Mouse (Mus musculus): ENCODE measurements around the gene Zfp445. TPM values are rescaled to one million over a fixed set of nuclear protein-coding genes. Genes with fewer than 3 reads are reported as not detected.

Zfp445 gene
- total and polyA plus RNA-seq, 3 experiments: 25.4 to 61.5 (median 45.5) TPM

DNA sequence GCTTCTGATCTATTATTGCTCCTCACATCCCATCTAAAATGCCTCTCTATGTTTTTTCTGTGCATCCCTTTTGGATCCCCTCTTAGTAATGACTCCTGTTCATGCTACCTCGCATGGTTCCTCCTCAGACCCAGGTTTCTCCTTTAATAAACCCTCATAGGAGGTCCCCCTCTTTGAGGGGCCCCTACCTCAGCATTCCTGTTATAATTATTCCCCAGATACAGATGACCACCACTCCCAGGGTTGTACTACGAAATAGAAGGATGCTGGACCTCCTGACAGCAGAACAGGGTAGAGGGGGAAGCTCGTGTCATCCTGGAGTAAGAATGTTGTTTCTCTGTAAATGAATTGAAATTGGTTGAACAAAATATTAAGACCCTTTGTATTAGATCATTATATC, 19.6 kb upstream of the Zfp445 start, which contains the start of gene Zkscan7:
Zkscan7 (plus strand) TSS at position 301 of the 400 bp plus-strand sequence.
- H3K4me1 ChIP-seq (ENCODE audit: control insufficient read depth in 1 of 2, insufficient read depth in 2 of 2, low read length in 2 of 2): peaks cover 0 to 6% of the 10 kb centered on the region in 2 experiments; a peak in 2 of 4 replicates
- no peak within 1 kb of the TSS for H3K9ac ChIP-seq (ENCODE audit: control insufficient read depth, low read depth, low read length, poor library complexity, severe bottlenecking)
- peaks cover 6% of the 10 kb centered on the region in 2 experiments; a peak in 3 of 4 replicates for H3K27me3 ChIP-seq (ENCODE audit: control insufficient read depth in 1 of 2, insufficient read depth in 2 of 2, low read length in 2 of 2)
- TF ChIP-seq CHD1 (IDR thresholded peaks at IDR 0.05; ENCODE audit: low read depth, low read length): no peak
- TF ChIP-seq MAFK (IDR thresholded peaks at IDR 0.05; ENCODE audit: borderline replicate concordance, low read depth, low read length): no peak
- TF ChIP-seq ZNF384 (IDR thresholded peaks at IDR 0.05; ENCODE audit: low read depth, low read length): no peak
- no peak for TF ChIP-seq ZC3H11A (IDR thresholded peaks at IDR 0.05; ENCODE audit: low read depth, low read length)
- no peak for TF ChIP-seq CHD2 (IDR thresholded peaks at IDR 0.05; ENCODE audit: low read length)
- no peak for TF ChIP-seq MXI1 (IDR thresholded peaks at IDR 0.05; ENCODE audit: low read depth, low read length)
- no peaks in the 10 kb centered on the region for H3K9me3 ChIP-seq (replicated peaks; ENCODE audit: insufficient read depth, low read length)
- H3K36me3 ChIP-seq (ENCODE audit: control insufficient read depth in 1 of 2, insufficient read depth in 2 of 2, low read length in 2 of 2): no peaks in the 10 kb centered on the region; a peak in 1 of 4 replicates
- no peak within 1 kb of the TSS for H3K27ac ChIP-seq (ENCODE audit: control insufficient read depth, low read depth, low read length)
- DNase-seq (ENCODE audit: low read depth, low spot score): no peak
- peak within 1 kb of the TSS; percentile 81 to 88; a peak in 3 of 4 replicates for H3K4me3 ChIP-seq (ENCODE audit: control insufficient read depth in 1 of 2, insufficient read depth in 1 of 2, low read depth in 2 of 2, low read length in 2 of 2)
- H3K79me2 ChIP-seq (ENCODE audit: control insufficient read depth, insufficient read depth, low read length, poor library complexity): peaks cover 3% of the 10 kb centered on the region; the same call in 1 of the 2 replicates

DNA sequence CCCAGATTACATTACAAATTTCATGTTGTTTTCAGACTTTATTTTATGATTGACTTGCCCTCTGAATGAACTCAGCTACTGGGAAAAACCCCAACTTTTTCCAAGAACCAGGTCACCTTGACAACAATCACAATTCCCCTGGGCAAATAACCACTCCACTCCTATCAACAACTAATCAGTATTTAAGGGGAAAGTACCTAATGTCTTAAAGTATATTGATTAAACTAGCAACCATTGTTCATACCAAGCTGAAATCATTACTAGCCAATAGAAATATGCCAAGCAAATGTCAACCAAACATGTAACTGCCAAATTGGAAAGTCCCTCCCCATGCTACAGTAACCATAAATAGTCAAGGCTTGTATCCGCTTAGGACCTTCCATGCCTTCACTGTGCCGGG, 9.3 kb upstream of the Zfp445 start:
- H3K4me1 ChIP-seq (ENCODE audit: control insufficient read depth in 1 of 2, insufficient read depth in 2 of 2, low read length in 2 of 2): no peaks in the 10 kb centered on the region
- H3K9ac ChIP-seq (ENCODE audit: control insufficient read depth, low read depth, low read length, poor library complexity, severe bottlenecking): no peak overlapping the region
- no peak for DNase-seq (ENCODE audit: low read depth, low spot score)
- H3K27me3 ChIP-seq (ENCODE audit: control insufficient read depth in 1 of 2, insufficient read depth in 2 of 2, low read length in 2 of 2): no peaks in the 10 kb centered on the region
- H3K79me2 ChIP-seq (ENCODE audit: control insufficient read depth, insufficient read depth, low read length, poor library complexity): no peaks in the 10 kb centered on the region
- no peak overlapping the region for H3K4me3 ChIP-seq (ENCODE audit: control insufficient read depth in 1 of 2, insufficient read depth in 1 of 2, low read depth in 2 of 2, low read length in 2 of 2)
- no peak overlapping the region for H3K27ac ChIP-seq (ENCODE audit: control insufficient read depth, low read depth, low read length)
- no peaks in the 10 kb centered on the region for H3K36me3 ChIP-seq (ENCODE audit: control insufficient read depth in 1 of 2, insufficient read depth in 2 of 2, low read length in 2 of 2)
- no peaks in the 10 kb centered on the region for H3K9me3 ChIP-seq (replicated peaks; ENCODE audit: insufficient read depth, low read length)
- TF ChIP-seq NELFE (IDR thresholded peaks at IDR 0.05; ENCODE audit: low read depth, low read length) (no peak), E2F4 (IDR thresholded peaks at IDR 0.05; ENCODE audit: borderline replicate concordance, low read depth, low read length) (no peak), TCF12 (IDR thresholded peaks at IDR 0.05; ENCODE audit: low read depth, low read length) (no peak), ZKSCAN1 (IDR thresholded peaks at IDR 0.05; ENCODE audit: low read depth, low read length) (no peak), HCFC1 (IDR thresholded peaks at IDR 0.05; ENCODE audit: low read depth, low read length) (no peak), MAX (IDR thresholded peaks at IDR 0.05; ENCODE audit: low read length) (no peak), ZNF384 (IDR thresholded peaks at IDR 0.05; ENCODE audit: low read depth, low read length) (no peak), MAZ (IDR thresholded peaks at IDR 0.05; ENCODE audit: low read depth, low read length) (no peak), JUND (IDR thresholded peaks at IDR 0.05; ENCODE audit: low read depth, low read length) (no peak), USF1 (IDR thresholded peaks at IDR 0.05; ENCODE audit: low read depth, low read length) (no peak), USF2 (IDR thresholded peaks at IDR 0.05; ENCODE audit: borderline replicate concordance in 1 of 2, insufficient read depth in 1 of 2, low read depth in 1 of 2, low read length in 2 of 2) (no peak), POLR2A (IDR thresholded peaks at IDR 0.05; ENCODE audit: control insufficient read depth in 1 of 2, insufficient read depth in 1 of 2, low read depth in 1 of 2, low read length in 2 of 2, poor library complexity in 1 of 2) (no peak), POLR2AphosphoS2 (IDR thresholded peaks at IDR 0.05; ENCODE audit: low read length) (no peak)

Measured in MEL (cell line).